Mouse (Mus musculus) forebrain, embryonic 11.5 days (tissue): ENCODE results near the gene Synm. TPM values are rescaled to one million over a fixed set of nuclear protein-coding genes. Genes with fewer than 3 reads are reported as not detected.

Experiments used
- ATAC-seq: fragments of 200-750 bp; cut with Nextera tagmentation; replicated peaks from 2 replicates; pipeline ENCODE4 v1.8.0; 2017; ENCODE audit warnings: moderate TSS enrichment; ENCODE audit not compliant: low FRiP score
- DNase-seq: peaks from one replicate; pipeline ENCODE4 v3.0.0-alpha.2; 2017; ENCODE audit warnings: low spot score
- H3K27ac ChIP-seq: fragments of 300-500 bp; sonication (generic); 2 replicates; pipeline ENCODE4 v1.5.1; 2014; ENCODE audit warnings: low read depth, low read length
- H3K27me3 ChIP-seq: fragments of 300-500 bp; sonication (generic); 2 replicates; pipeline ENCODE4 v1.6.1; 2014; ENCODE audit warnings: mild to moderate bottlenecking, low read length, mixed read lengths; ENCODE audit not compliant: control insufficient read depth, insufficient read depth
- H3K36me3 ChIP-seq: fragments of 300-500 bp; sonication (generic); 2 replicates; pipeline ENCODE4 v1.6.1; 2014; ENCODE audit warnings: mild to moderate bottlenecking, low read length, moderate library complexity, mixed read lengths; ENCODE audit not compliant: control insufficient read depth, insufficient read depth
- H3K4me1 ChIP-seq: fragments of 300-500 bp; sonication (generic); replicated peaks from 2 replicates; pipeline ENCODE4 v1.6.1; 2014; ENCODE audit warnings: low read length, mixed read lengths; ENCODE audit not compliant: control insufficient read depth, insufficient read depth
- H3K4me2 ChIP-seq: fragments of 300-500 bp; sonication (generic); 2 replicates; pipeline ENCODE4 v1.6.1; 2014; ENCODE audit warnings: low read depth, mild to moderate bottlenecking, low read length, moderate library complexity, mixed read lengths; ENCODE audit not compliant: severe bottlenecking
- H3K4me3 ChIP-seq: fragments of 300-500 bp; sonication (generic); 2 replicates; pipeline ENCODE4 v1.5.1; 2014; ENCODE audit warnings: low read depth, low read length
- H3K9ac ChIP-seq: fragments of 300-500 bp; sonication (generic); 2 replicates; pipeline ENCODE4 v1.6.1; 2014; ENCODE audit warnings: low read length
- H3K9me3 ChIP-seq: fragments of 300-500 bp; sonication (generic); 2 replicates; pipeline ENCODE4 v1.6.1; 2016; ENCODE audit warnings: low read length, mixed read lengths; ENCODE audit not compliant: control insufficient read depth
- WGBS: fragments of 180-500 bp; shearing (Covaris S2); extraction: QIAGEN DNeasy Blood & Tissue Kit; methylation state at CpG from one replicate; pipeline ENCODE4 v1.1.7; 2014; 5-methylcytosine and 5-hydroxymethylcytosine counted together
- polyA plus RNA-seq: library from polyadenylated mRNA; unstranded; fragments of >200 nt; fragmentation: Nextera tagmentation; extraction: Ambion mirVana; gene quantifications from 2 replicates; pipeline ENCODE4 v1.2.1, GENCODE M21; 2014

Gene Synm
- polyA plus RNA-seq, 1 experiment from 2014 or later: 1.3 TPM

GRCm38 (mm10) chr7:67740796-67741195 is 18.7 kb downstream of the Synm start:
- Histone ChIP-seq H3K4me2 (no peak overlapping the region), H3K9ac (no peak overlapping the region), H3K4me1 (no peaks in the 10 kb centered on the region), H3K4me3 (no peak overlapping the region), H3K27me3 (no peaks in the 10 kb centered on the region), H3K9me3 (no peaks in the 10 kb centered on the region), H3K27ac (no peak overlapping the region), H3K36me3 (no peaks in the 10 kb centered on the region)
- ATAC-seq (no peak), DNase-seq (no peak)
- 82% methylated on average over 5 of the region's 5 CpGs for WGBS

DNA sequence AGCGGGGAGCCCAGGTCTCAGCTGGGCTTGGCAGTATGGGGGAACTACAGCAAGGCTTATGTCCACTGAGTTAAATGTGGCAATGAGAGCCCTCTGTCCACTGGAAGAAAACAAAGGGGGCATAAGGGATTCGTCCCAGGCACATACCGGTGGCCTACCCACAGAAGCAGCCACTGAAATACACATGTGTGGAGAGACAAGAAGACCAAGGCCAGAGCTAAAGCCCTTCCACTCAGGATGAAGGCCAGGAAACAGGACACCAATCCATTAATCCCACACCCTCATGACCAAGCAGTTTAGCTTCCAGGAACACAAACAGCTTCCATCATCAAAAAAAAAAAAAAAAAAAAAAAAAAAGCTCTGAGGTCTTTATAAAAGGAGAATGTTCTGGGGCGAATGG is 19.2 kb downstream of the Synm start:
- Histone ChIP-seq H3K27me3 (no peaks in the 10 kb centered on the region), H3K4me2 (no peak overlapping the region), H3K4me3 (no peak overlapping the region), H3K9ac (no peak overlapping the region), H3K9me3 (no peaks in the 10 kb centered on the region), H3K4me1 (no peaks in the 10 kb centered on the region), H3K36me3 (no peaks in the 10 kb centered on the region), H3K27ac (no peak overlapping the region)
- no peak for ATAC-seq
- DNase-seq: no peak
- 93% methylated on average over 4 of the region's 4 CpGs for WGBS

- H3K27me3 ChIP-seq: no peaks in the 10 kb centered on the region
- no peaks in the 10 kb centered on the region for H3K9me3 ChIP-seq
- no peak overlapping the region for H3K27ac ChIP-seq
- no peak overlapping the region for H3K4me3 ChIP-seq
- WGBS: 89% methylated on average over 4 of the region's 4 CpGs
- H3K9ac ChIP-seq: no peak overlapping the region
- ATAC-seq: no peak
- no peak for DNase-seq
- H3K36me3 ChIP-seq: no peaks in the 10 kb centered on the region; the same call in 1 of the 2 replicates
- no peaks in the 10 kb centered on the region for H3K4me1 ChIP-seq
- no peak overlapping the region for H3K4me2 ChIP-seq
These were observed 27.3 kb downstream of the Synm start for GRCm38 (mm10) chr7:67732276-67732675.

GRCm38 (mm10) chr7:67730431-67731110 is 29.0 kb downstream of the Synm start:
- Histone ChIP-seq H3K27ac (no peak overlapping the region), H3K9me3 (no peaks in the 10 kb centered on the region), H3K9ac (no peak overlapping the region), H3K27me3 (no peaks in the 10 kb centered on the region), H3K4me3 (no peak overlapping the region), H3K4me2 (no peak overlapping the region), H3K4me1 (no peaks in the 10 kb centered on the region), H3K36me3 (no peaks in the 10 kb centered on the region; the same call in 1 of the 2 replicates)
- 74% methylated on average over 5 of the region's 5 CpGs for WGBS
- DNase-seq (no peak), ATAC-seq (no peak)

- no peak for ATAC-seq
These were observed 30.7 kb downstream of the Synm start for GRCm38 (mm10) chr7:67728809-67729208.

DNA sequence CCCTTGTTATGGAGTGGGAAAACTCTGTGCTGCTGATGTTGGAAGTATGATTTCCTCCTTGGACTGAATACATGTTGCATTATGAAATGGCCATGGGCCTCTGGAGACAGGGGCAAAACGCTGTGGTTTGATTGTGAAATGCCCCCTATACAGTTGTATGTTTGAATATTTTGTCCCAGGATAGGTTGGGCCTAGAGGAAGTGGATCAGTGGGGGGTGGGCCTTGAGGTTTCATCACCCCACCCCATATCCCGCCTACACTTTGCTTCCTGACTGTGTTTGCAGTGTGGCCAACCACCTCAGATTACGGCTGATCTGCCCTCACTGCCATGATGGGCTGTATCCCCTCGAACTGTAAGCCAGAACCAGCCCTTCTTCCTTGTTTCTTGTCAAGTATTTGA is 31.3 kb downstream of the Synm start:
- H3K27me3 ChIP-seq: no peaks in the 10 kb centered on the region
- H3K4me2 ChIP-seq: no peak overlapping the region
- DNase-seq: no peak
- no peak overlapping the region for H3K4me3 ChIP-seq
- H3K9ac ChIP-seq: no peak overlapping the region
- WGBS: 97% methylated on average over 4 of the region's 4 CpGs
- ATAC-seq: no peak
- no peaks in the 10 kb centered on the region; the same call in 1 of the 2 replicates for H3K36me3 ChIP-seq
- H3K9me3 ChIP-seq: no peaks in the 10 kb centered on the region
- H3K27ac ChIP-seq: no peak overlapping the region
- H3K4me1 ChIP-seq: no peaks in the 10 kb centered on the region

More at GRCm38 (mm10) chr7:67728809-67729208, 30.7 kb downstream of the Synm start:
- DNase-seq: no peak
- H3K4me1 ChIP-seq: no peaks in the 10 kb centered on the region
- WGBS: 88% methylated on average over 4 of the region's 4 CpGs
- H3K27ac ChIP-seq: no peak overlapping the region
- no peaks in the 10 kb centered on the region for H3K9me3 ChIP-seq
- H3K36me3 ChIP-seq: no peaks in the 10 kb centered on the region; the same call in 1 of the 2 replicates
- H3K4me2 ChIP-seq: no peak overlapping the region
- H3K4me3 ChIP-seq: no peak overlapping the region
- no peak overlapping the region for H3K9ac ChIP-seq
- no peaks in the 10 kb centered on the region for H3K27me3 ChIP-seq

GRCm38 (mm10) chr7:67725016-67725415 is 34.5 kb downstream of the Synm start:
- H3K4me2 ChIP-seq: no peak overlapping the region
- no peak overlapping the region for H3K9ac ChIP-seq
- no peak overlapping the region for H3K27ac ChIP-seq
- no peaks in the 10 kb centered on the region; the same call in 1 of the 2 replicates for H3K36me3 ChIP-seq
- no peaks in the 10 kb centered on the region for H3K9me3 ChIP-seq
- no peak overlapping the region for H3K4me3 ChIP-seq
- 78% methylated on average over 9 of the region's 9 CpGs for WGBS
- ATAC-seq: no peak
- no peaks in the 10 kb centered on the region for H3K27me3 ChIP-seq
- 0 out of 2 replicates have a peak, but pooled peaks cover under 1% of the 10 kb centered on the region for H3K4me1 ChIP-seq
- DNase-seq: no peak

DNA sequence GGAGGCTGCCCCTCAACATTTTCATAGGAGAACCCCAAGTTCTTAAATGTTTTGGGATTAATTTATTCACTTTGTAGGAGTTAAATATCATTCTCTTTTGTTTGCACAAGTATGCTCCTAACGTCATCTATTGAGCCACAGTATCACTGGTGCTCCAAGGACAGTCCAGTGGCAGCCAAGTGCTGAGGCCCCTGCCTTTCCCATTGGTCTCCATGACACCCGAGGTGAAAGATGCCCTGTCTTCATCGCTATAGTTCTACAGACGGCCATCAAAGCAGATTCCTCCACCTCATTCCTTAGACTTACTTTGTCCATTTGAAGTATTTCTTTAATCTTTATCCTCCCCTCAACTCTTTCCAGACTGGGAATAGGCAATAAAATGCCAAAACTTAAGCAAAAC is 35.0 kb downstream of the Synm start:
- H3K27ac ChIP-seq: no peak overlapping the region
- no peaks in the 10 kb centered on the region; the same call in 1 of the 2 replicates for H3K36me3 ChIP-seq
- H3K9me3 ChIP-seq: no peaks in the 10 kb centered on the region
- no peak overlapping the region for H3K4me2 ChIP-seq
- ATAC-seq (no peak), DNase-seq (no peak)
- H3K9ac ChIP-seq: no peak overlapping the region
- 0 out of 2 replicates have a peak, but pooled peaks cover 2% of the 10 kb centered on the region for H3K4me1 ChIP-seq
- H3K27me3 ChIP-seq: no peaks in the 10 kb centered on the region
- 83% methylated on average over 4 of the region's 4 CpGs for WGBS
- no peak overlapping the region for H3K4me3 ChIP-seq

- Histone ChIP-seq H3K27me3 (no peaks in the 10 kb centered on the region), H3K9me3 (no peaks in the 10 kb centered on the region), H3K27ac (no peak overlapping the region), H3K36me3 (no peaks in the 10 kb centered on the region), H3K4me3 (no peak overlapping the region), H3K9ac (no peak overlapping the region), H3K4me2 (no peak overlapping the region), H3K4me1 (0 out of 2 replicates have a peak, but pooled peaks cover 2% of the 10 kb centered on the region)
- ATAC-seq (no peak), DNase-seq (no peak)
- WGBS: 45% methylated on average over 2 of the region's 2 CpGs
These were observed 37.4 kb downstream of the Synm start for GRCm38 (mm10) chr7:67722163-67722562.
